Mouse (Mus musculus): Measurements from ENCODE around the gene Fam50b. TPM values are rescaled to one million over a fixed set of nuclear protein-coding genes. Genes with fewer than 3 reads are reported as not detected.

Fam50b gene
- polyA plus RNA-seq, 1 experiment from 2014 or later: 0.25 TPM

DNA sequence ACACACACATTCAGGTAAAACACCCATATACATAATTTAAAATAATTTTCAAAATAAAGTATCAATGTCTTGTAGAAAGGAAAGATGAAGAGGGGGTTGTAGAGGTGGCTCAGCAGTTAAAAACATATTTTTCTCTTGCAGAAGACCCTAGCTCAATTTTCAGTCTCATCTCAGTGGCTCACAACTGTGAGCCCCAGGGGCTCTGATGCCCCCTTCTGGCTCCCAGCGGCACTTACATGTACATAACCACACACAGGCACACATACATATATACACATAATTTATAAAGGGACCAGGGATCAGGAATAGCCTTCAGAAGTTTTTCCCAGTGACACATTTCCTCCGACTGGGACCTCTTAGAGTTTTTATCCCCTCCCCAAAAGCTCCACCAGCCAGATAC, 7.6 kb upstream of the Fam50b start:
- ATAC-seq: no peak
- H3K4me1 ChIP-seq (ENCODE audit: control insufficient read depth, insufficient read depth, low read length): no peaks in the 10 kb centered on the region
- H3K9ac ChIP-seq (ENCODE audit: low read depth, low read length): no peak overlapping the region

DNA sequence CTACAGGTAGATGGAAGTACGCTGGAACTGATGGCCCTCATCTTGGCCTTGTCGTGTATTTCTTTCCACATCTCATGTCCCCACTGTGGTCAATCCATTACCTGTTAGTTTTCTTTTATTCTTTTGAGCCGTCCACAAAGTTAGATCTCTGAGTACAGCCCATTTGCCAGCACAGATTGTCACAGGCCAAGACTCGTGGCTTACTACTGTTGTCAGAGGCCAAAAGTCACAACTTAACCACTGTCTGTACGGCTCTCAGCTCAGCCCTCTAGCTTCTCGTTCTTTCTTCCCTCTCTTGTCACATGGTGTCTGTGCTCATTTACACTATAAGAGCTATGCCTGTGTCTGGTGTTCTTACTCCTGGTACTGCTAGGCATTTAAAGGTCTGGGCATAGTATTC, 3.1 kb upstream of the Fam50b start:
- Histone ChIP-seq H3K9ac (ENCODE audit: low read depth, low read length) (no peak overlapping the region), H3K27ac (ENCODE audit: low read length) (no peak overlapping the region), H3K36me3 (ENCODE audit: control insufficient read depth, insufficient read depth, low read length) (no peaks in the 10 kb centered on the region), H3K4me2 (ENCODE audit: low read length) (no peak overlapping the region), H3K9me3 (replicated peaks; ENCODE audit: control insufficient read depth, low read length, poor library complexity, severe bottlenecking) (peaks cover 2% of the 10 kb centered on the region; the same call in 1 of the 2 replicates), H3K4me3 (ENCODE audit: low read depth, low read length) (no peak overlapping the region), H3K27me3 (ENCODE audit: control insufficient read depth, insufficient read depth, low read depth, low read length) (no peaks in the 10 kb centered on the region), H3K4me1 (ENCODE audit: control insufficient read depth, insufficient read depth, low read length) (no peaks in the 10 kb centered on the region)
- 87% methylated on average over 6 of the region's 6 CpGs for WGBS
- ATAC-seq: no peak

More for the DNA sequence above, 7.6 kb upstream of the Fam50b start:
- H3K36me3 ChIP-seq (ENCODE audit: control insufficient read depth, insufficient read depth, low read length): no peaks in the 10 kb centered on the region
- no peak overlapping the region for H3K27ac ChIP-seq (ENCODE audit: low read length)
- no peak overlapping the region for H3K4me3 ChIP-seq (ENCODE audit: low read depth, low read length)
- no peak overlapping the region for H3K4me2 ChIP-seq (ENCODE audit: low read length)
- no peaks in the 10 kb centered on the region for H3K27me3 ChIP-seq (ENCODE audit: control insufficient read depth, insufficient read depth, low read depth, low read length)
- WGBS: 90% methylated on average over 2 of the region's 2 CpGs
- peaks cover 2% of the 10 kb centered on the region; the same call in 1 of the 2 replicates for H3K9me3 ChIP-seq (replicated peaks; ENCODE audit: control insufficient read depth, low read length, poor library complexity, severe bottlenecking)

GRCm38 (mm10) chr13:34733780-34734179, 870 bp upstream of the Fam50b start:
- Histone ChIP-seq H3K4me1 (ENCODE audit: control insufficient read depth, insufficient read depth, low read length) (0 out of 2 replicates have a peak, but pooled peaks cover 2% of the 10 kb centered on the region), H3K27me3 (ENCODE audit: control insufficient read depth, insufficient read depth, low read depth, low read length) (no peaks in the 10 kb centered on the region), H3K9me3 (replicated peaks; ENCODE audit: control insufficient read depth, low read length, poor library complexity, severe bottlenecking) (peaks cover 2% of the 10 kb centered on the region; the same call in 1 of the 2 replicates), H3K9ac (ENCODE audit: low read depth, low read length) (no peak overlapping the region), H3K4me2 (ENCODE audit: low read length) (no peak overlapping the region), H3K4me3 (ENCODE audit: low read depth, low read length) (no peak overlapping the region), H3K36me3 (ENCODE audit: control insufficient read depth, insufficient read depth, low read length) (no peaks in the 10 kb centered on the region), H3K27ac (ENCODE audit: low read length) (no peak overlapping the region)
- 68% methylated on average over 1 of the region's 1 CpGs for WGBS
- no peak for ATAC-seq

DNA sequence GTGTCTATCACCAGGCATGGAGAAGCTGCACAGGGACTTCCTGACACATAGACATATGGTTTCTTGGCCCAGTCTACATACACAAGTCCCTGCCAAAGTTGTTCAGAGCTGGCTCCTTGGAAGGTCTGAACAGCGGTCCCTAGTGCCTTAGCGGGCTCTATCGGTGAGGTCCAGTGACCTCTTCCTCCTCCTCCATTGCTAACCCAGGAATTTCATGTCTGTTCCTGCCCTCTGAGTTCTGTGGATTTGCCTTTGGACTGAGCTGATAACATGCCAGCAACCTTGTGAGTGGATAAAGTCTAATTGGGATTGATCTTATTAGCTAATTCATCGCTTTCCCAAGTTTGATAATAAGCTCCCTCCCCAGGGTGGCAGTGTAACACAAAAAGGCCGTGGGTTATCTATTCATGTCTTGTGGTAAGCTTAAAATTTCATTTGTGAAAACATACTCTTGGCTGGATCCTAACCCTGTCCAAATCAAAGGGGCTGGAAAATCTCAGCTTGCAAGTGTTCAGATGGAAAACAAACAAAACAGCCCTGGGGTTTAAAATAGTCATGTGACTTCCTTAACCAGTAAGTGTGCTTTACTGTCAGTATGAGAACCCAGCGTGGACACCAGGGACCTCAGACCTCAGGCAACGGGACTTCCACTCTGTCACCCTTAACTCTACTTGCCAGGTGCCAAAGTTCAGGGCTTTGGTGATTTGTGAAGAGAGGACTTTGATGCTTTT, 3.5 kb downstream of the Fam50b start:
- Histone ChIP-seq H3K36me3 (ENCODE audit: control insufficient read depth, insufficient read depth, low read length) (no peaks in the 10 kb centered on the region), H3K27me3 (ENCODE audit: control insufficient read depth, insufficient read depth, low read depth, low read length) (no peaks in the 10 kb centered on the region), H3K4me2 (ENCODE audit: low read length) (no peak overlapping the region), H3K4me1 (ENCODE audit: control insufficient read depth, insufficient read depth, low read length) (0 out of 2 replicates have a peak, but pooled peaks cover 2% of the 10 kb centered on the region), H3K27ac (ENCODE audit: low read length) (no peak overlapping the region), H3K9ac (ENCODE audit: low read depth, low read length) (no peak overlapping the region), H3K9me3 (replicated peaks; ENCODE audit: control insufficient read depth, low read length, poor library complexity, severe bottlenecking) (no peaks in the 10 kb centered on the region), H3K4me3 (ENCODE audit: low read depth, low read length) (no peak overlapping the region)
- ATAC-seq: 0 out of 2 replicates have a peak, but pooled peaks have one; percentile 25
- 60% methylated on average over 7 of the region's 7 CpGs for WGBS

GRCm38 (mm10) chr13:34738699-34738973, 4.0 kb downstream of the Fam50b start:
- Histone ChIP-seq H3K27me3 (ENCODE audit: control insufficient read depth, insufficient read depth, low read depth, low read length) (no peaks in the 10 kb centered on the region), H3K4me1 (ENCODE audit: control insufficient read depth, insufficient read depth, low read length) (0 out of 2 replicates have a peak, but pooled peaks cover 2% of the 10 kb centered on the region), H3K9ac (ENCODE audit: low read depth, low read length) (no peak overlapping the region), H3K4me3 (ENCODE audit: low read depth, low read length) (no peak overlapping the region), H3K36me3 (ENCODE audit: control insufficient read depth, insufficient read depth, low read length) (no peaks in the 10 kb centered on the region), H3K27ac (ENCODE audit: low read length) (no peak overlapping the region), H3K9me3 (replicated peaks; ENCODE audit: control insufficient read depth, low read length, poor library complexity, severe bottlenecking) (no peaks in the 10 kb centered on the region), H3K4me2 (ENCODE audit: low read length) (no peak overlapping the region)
- ATAC-seq: no peak
- 68% methylated on average over 1 of the region's 1 CpGs for WGBS

DNA sequence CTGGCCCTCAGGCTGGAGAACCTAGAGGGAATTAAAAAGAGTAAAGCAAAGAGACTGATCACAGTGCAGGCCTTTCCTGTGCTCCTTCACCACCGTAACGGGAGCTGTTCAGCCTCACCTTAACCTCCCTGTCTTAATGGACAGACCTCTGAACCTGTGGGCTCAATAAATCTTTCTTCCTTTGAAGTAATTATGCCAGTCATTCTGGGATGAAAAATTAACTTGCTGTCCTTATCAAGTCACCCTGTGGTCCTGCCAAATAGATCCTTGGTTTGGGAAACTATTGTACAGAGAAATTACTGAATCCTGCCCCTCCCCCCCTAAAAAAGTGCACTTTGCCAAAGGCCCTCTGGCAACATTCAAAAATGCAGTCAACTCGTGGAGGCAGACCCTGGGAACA, 4.4 kb downstream of the Fam50b start:
- ATAC-seq: no peak

GRCm38 (mm10) chr13:34741254-34741653, 6.6 kb downstream of the Fam50b start:
- ATAC-seq: no peak
- 86% methylated on average over 9 of the region's 9 CpGs for WGBS
- Histone ChIP-seq H3K9me3 (replicated peaks; ENCODE audit: control insufficient read depth, low read length, poor library complexity, severe bottlenecking) (no peaks in the 10 kb centered on the region), H3K4me2 (ENCODE audit: low read length) (no peak overlapping the region), H3K36me3 (ENCODE audit: control insufficient read depth, insufficient read depth, low read length) (no peaks in the 10 kb centered on the region), H3K4me1 (ENCODE audit: control insufficient read depth, insufficient read depth, low read length) (0 out of 2 replicates have a peak, but pooled peaks cover 2% of the 10 kb centered on the region), H3K27me3 (ENCODE audit: control insufficient read depth, insufficient read depth, low read depth, low read length) (no peaks in the 10 kb centered on the region), H3K27ac (ENCODE audit: low read length) (no peak overlapping the region), H3K9ac (ENCODE audit: low read depth, low read length) (no peak overlapping the region), H3K4me3 (ENCODE audit: low read depth, low read length) (no peak overlapping the region)

More for the DNA sequence above, 4.4 kb downstream of the Fam50b start:
- Histone ChIP-seq H3K9ac (ENCODE audit: low read depth, low read length) (no peak overlapping the region), H3K27me3 (ENCODE audit: control insufficient read depth, insufficient read depth, low read depth, low read length) (no peaks in the 10 kb centered on the region), H3K9me3 (replicated peaks; ENCODE audit: control insufficient read depth, low read length, poor library complexity, severe bottlenecking) (no peaks in the 10 kb centered on the region), H3K4me3 (ENCODE audit: low read depth, low read length) (no peak overlapping the region), H3K27ac (ENCODE audit: low read length) (no peak overlapping the region), H3K36me3 (ENCODE audit: control insufficient read depth, insufficient read depth, low read length) (no peaks in the 10 kb centered on the region), H3K4me1 (ENCODE audit: control insufficient read depth, insufficient read depth, low read length) (0 out of 2 replicates have a peak, but pooled peaks cover 2% of the 10 kb centered on the region), H3K4me2 (ENCODE audit: low read length) (no peak overlapping the region)
- WGBS: 72% methylated on average over 3 of the region's 3 CpGs

GRCm38 (mm10) chr13:34741813-34742568, 7.3 kb downstream of the Fam50b start:
- ATAC-seq: no peak
- Histone ChIP-seq H3K27ac (ENCODE audit: low read length) (no peak overlapping the region), H3K36me3 (ENCODE audit: control insufficient read depth, insufficient read depth, low read length) (no peaks in the 10 kb centered on the region), H3K4me3 (ENCODE audit: low read depth, low read length) (no peak overlapping the region), H3K27me3 (ENCODE audit: control insufficient read depth, insufficient read depth, low read depth, low read length) (no peaks in the 10 kb centered on the region), H3K9me3 (replicated peaks; ENCODE audit: control insufficient read depth, low read length, poor library complexity, severe bottlenecking) (0 out of 2 replicates have a peak, but pooled peaks cover under 1% of the 10 kb centered on the region), H3K4me1 (ENCODE audit: control insufficient read depth, insufficient read depth, low read length) (0 out of 2 replicates have a peak, but pooled peaks cover 2% of the 10 kb centered on the region), H3K9ac (ENCODE audit: low read depth, low read length) (no peak overlapping the region), H3K4me2 (ENCODE audit: low read length) (no peak overlapping the region)
- WGBS: 87% methylated on average over 3 of the region's 3 CpGs

DNA sequence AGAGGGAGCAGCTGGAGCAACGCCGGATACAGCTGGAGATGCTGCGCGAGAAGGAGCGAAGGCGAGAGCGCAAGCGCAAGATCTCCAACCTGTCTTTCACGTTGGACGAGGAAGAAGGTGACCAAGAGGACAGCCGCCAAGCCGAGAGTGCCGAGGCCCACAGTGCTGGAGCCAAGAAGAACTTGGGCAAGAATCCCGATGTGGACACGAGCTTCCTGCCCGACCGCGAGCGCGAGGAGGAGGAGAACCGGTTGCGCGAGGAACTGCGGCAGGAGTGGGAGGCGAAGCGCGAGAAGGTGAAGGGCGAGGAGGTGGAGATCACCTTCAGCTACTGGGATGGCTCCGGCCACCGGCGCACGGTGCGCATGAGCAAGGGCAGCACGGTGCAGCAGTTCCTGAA, 12.2 kb downstream of the Fam50b start:
- H3K36me3 ChIP-seq (ENCODE audit: control insufficient read depth, insufficient read depth, low read length): no peaks in the 10 kb centered on the region
- no peaks in the 10 kb centered on the region for H3K4me1 ChIP-seq (ENCODE audit: control insufficient read depth, insufficient read depth, low read length)
- H3K9me3 ChIP-seq (replicated peaks; ENCODE audit: control insufficient read depth, low read length, poor library complexity, severe bottlenecking): 0 out of 2 replicates have a peak, but pooled peaks cover 5% of the 10 kb centered on the region
- no peak overlapping the region for H3K9ac ChIP-seq (ENCODE audit: low read depth, low read length)
- H3K4me2 ChIP-seq (ENCODE audit: low read length): no peak overlapping the region
- 96% methylated on average over 34 of the region's 34 CpGs for WGBS
- no peak for ATAC-seq
- H3K27me3 ChIP-seq (ENCODE audit: control insufficient read depth, insufficient read depth, low read depth, low read length): no peaks in the 10 kb centered on the region
- no peak overlapping the region for H3K27ac ChIP-seq (ENCODE audit: low read length)
- no peak overlapping the region for H3K4me3 ChIP-seq (ENCODE audit: low read depth, low read length)
